In the genomic region with DNA sequence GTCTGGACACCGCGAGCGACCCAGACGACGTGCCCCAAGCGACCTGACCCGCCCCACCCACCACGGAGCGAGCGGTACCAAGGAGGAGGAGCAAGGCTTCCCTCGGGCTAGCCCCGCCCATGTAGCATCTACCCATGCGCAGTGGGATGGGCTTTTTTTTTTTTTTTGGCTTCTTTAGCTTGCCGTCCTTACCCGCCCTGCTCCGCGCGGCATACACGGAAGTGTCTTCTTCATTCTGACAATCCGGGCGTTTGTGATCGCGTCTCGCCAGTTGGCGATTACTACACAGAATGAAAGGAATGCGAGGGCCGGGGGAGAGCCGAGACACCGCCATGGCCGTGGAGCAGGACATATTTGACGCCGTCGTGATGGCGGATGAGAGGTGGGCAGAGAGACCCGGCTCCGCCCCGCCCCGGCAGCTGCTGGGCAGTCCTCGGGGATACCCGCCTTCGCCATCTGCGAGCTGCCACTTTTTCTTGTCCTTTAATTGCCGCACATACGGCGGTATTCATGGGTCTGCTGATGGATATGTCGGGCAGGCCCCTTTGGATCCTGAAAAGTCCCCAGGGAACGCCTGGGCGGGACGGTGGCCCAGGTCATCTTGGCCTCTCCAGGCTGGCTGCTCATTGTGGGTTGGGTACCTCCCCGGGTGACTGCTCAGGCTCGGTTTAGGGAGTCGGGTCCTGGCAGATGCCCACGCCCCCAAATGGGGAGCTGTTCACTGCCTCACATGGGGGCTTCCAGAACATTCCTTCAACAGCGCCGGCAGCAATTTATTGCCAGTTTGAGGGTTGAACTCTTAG, we compare ENCODE assay signal across 8 mouse cellular contexts. TPM values are rescaled to one million over a fixed set of nuclear protein-coding genes. Genes with fewer than 3 reads are reported as not detected.
DNase-seq lines count a peak whose midpoint lies in the region; ATAC-seq and TF ChIP-seq lines count a peak whose summit lies in the region.

A gene (plus strand): TSS at position 153 of the 803 bp plus-strand sequence.

- peak within 1 kb of the TSS; percentile 82 for H3K9ac ChIP-seq in kidney, embryonic 15.5 days
- H3K9ac ChIP-seq in liver, embryonic 11.5 days (ENCODE audit: low read depth, low read length) = peak within 1 kb of the TSS; percentile 84
- peak within 1 kb of the TSS; percentile 68 for H3K9ac ChIP-seq in stomach, embryonic 14.5 days (replicated peaks; ENCODE audit: low read depth, low read length)

- peak within 1 kb of the TSS; percentile 71 for H3K27ac ChIP-seq in bone marrow macrophage, adult 2 months (ENCODE audit: insufficient read depth, low read depth, low read length)
- peak within 1 kb of the TSS; percentile 72 for H3K27ac ChIP-seq in embryonic fibroblast, embryonic 13.5 days (ENCODE audit: insufficient read depth, low read length)
- H3K27ac ChIP-seq in kidney, embryonic 15.5 days = peak within 1 kb of the TSS; percentile 73
- peak within 1 kb of the TSS; percentile 48; the same call in 1 of the 2 replicates for H3K27ac ChIP-seq in liver, embryonic 11.5 days (ENCODE audit: low read depth, low read length)
- peak within 1 kb of the TSS; percentile 63; the same call in 1 of the 2 replicates for H3K27ac ChIP-seq in stomach, embryonic 14.5 days (ENCODE audit: low read length)

- H3K79me2 ChIP-seq in C2C12 (ENCODE audit: control insufficient read depth, insufficient read depth) = peaks cover 19% of the 10 kb centered on the region

- no peak for TF ChIP-seq CTCF in C2C12 (IDR thresholded peaks at IDR 0.05; ENCODE audit: control insufficient read depth, insufficient read depth, insufficient read length)
- TF ChIP-seq CTCF in bone marrow macrophage, adult 2 months (IDR thresholded peaks at IDR 0.05; ENCODE audit: low read depth, low read length) = no peak
- no peak for TF ChIP-seq CTCF in embryonic fibroblast, embryonic 13.5 days (IDR thresholded peaks at IDR 0.05; ENCODE audit: borderline replicate concordance, insufficient read depth, low read length)

- TF ChIP-seq POLR2A in bone marrow macrophage, adult 2 months (IDR thresholded peaks at IDR 0.05; ENCODE audit: borderline replicate concordance, low read depth, low read length) = no peak
- TF ChIP-seq POLR2A in embryonic fibroblast, embryonic 13.5 days (IDR thresholded peaks at IDR 0.05; ENCODE audit: low read depth, low read length) = peak; percentile 80

- H3K4me3 ChIP-seq in C2C12 (ENCODE audit: insufficient read depth, poor library complexity, severe bottlenecking) = peak within 1 kb of the TSS; percentile 56
- H3K4me3 ChIP-seq in bone marrow macrophage, adult 2 months (ENCODE audit: insufficient read depth, low read length) = peak within 1 kb of the TSS; percentile 89
- H3K4me3 ChIP-seq in embryonic fibroblast, embryonic 13.5 days (ENCODE audit: insufficient read depth, low read length) = peak within 1 kb of the TSS; percentile 65
- peak within 1 kb of the TSS; percentile 78 for H3K4me3 ChIP-seq in kidney, embryonic 15.5 days (replicated peaks)
- H3K4me3 ChIP-seq in liver, embryonic 11.5 days (ENCODE audit: low read depth, low read length) = peak within 1 kb of the TSS; percentile 92
- peak within 1 kb of the TSS; percentile 89 for H3K4me3 ChIP-seq in stomach, embryonic 14.5 days (ENCODE audit: low read depth, low read length)

- under 1% methylated on average over 55 of the region's 55 CpGs for WGBS in kidney, embryonic 15.5 days
- WGBS in liver, embryonic 11.5 days = under 1% methylated on average over 55 of the region's 55 CpGs
- WGBS in stomach, embryonic 14.5 days = under 1% methylated on average over 55 of the region's 55 CpGs

- no peaks in the 10 kb centered on the region for H3K79me3 ChIP-seq in C2C12 (ENCODE audit: low read depth)

- H3K36me3 ChIP-seq in C2C12 (ENCODE audit: control insufficient read depth, insufficient read depth) = peaks cover 12% of the 10 kb centered on the region
- peaks cover 28% of the 10 kb centered on the region for H3K36me3 ChIP-seq in kidney, embryonic 15.5 days
- H3K36me3 ChIP-seq in liver, embryonic 11.5 days (ENCODE audit: control insufficient read depth, insufficient read depth, low read length) = peaks cover 9% of the 10 kb centered on the region; the same call in 1 of the 2 replicates
- H3K36me3 ChIP-seq in stomach, embryonic 14.5 days (ENCODE audit: control insufficient read depth, insufficient read depth, low read length) = peaks cover 9% of the 10 kb centered on the region

- peak within 1 kb of the TSS; percentile 87 for H3K4me2 ChIP-seq in kidney, embryonic 15.5 days
- peak within 1 kb of the TSS; percentile 91 for H3K4me2 ChIP-seq in liver, embryonic 11.5 days
- H3K4me2 ChIP-seq in stomach, embryonic 14.5 days (replicated peaks; ENCODE audit: low read depth, low read length) = peak within 1 kb of the TSS; percentile 85

- no peaks in the 10 kb centered on the region for H3K27me3 ChIP-seq in C2C12 (ENCODE audit: control insufficient read depth, insufficient read depth, insufficient read length)
- no peaks in the 10 kb centered on the region for H3K27me3 ChIP-seq in kidney, embryonic 15.5 days
- no peaks in the 10 kb centered on the region for H3K27me3 ChIP-seq in liver, embryonic 11.5 days (replicated peaks; ENCODE audit: control insufficient read depth, insufficient read depth, low read length)
- no peaks in the 10 kb centered on the region for H3K27me3 ChIP-seq in stomach, embryonic 14.5 days (ENCODE audit: control insufficient read depth, insufficient read depth, low read length)

- peak within 1 kb of the TSS; percentile 72 for H3ac ChIP-seq in C2C12 (ENCODE audit: control insufficient read depth, insufficient read length, low read depth)

- ATAC-seq in kidney, embryonic 15.5 days (replicated peaks; ENCODE audit: low FRiP score) = peak; percentile 95
- peak; percentile 94 for ATAC-seq in liver, embryonic 11.5 days (replicated peaks; ENCODE audit: low FRiP score)
- peak; percentile 94 for ATAC-seq in stomach, embryonic 14.5 days (ENCODE audit: insufficient number of reproducible peaks, insufficient read depth, low FRiP score, low read depth)

- peak; percentile 92 to 93 for DNase-seq in heart, adult 9 months (ENCODE audit: low spot score in 2 of 2)
- DNase-seq in liver, embryonic 11.5 days (ENCODE audit: low spot score) = peak; percentile 95
- DNase-seq in naive thymus-derived CD4-positive, alpha-beta T cell, adult 2 months (ENCODE audit: low read depth) = peak; percentile 97

- no peaks in the 10 kb centered on the region for H3K9me3 ChIP-seq in kidney, embryonic 15.5 days (replicated peaks)
- no peaks in the 10 kb centered on the region for H3K9me3 ChIP-seq in liver, embryonic 11.5 days (ENCODE audit: control insufficient read depth, low read length)
- no peaks in the 10 kb centered on the region for H3K9me3 ChIP-seq in stomach, embryonic 14.5 days (ENCODE audit: control insufficient read depth, low read depth, low read length)

- H3K4me1 ChIP-seq in bone marrow macrophage, adult 2 months (ENCODE audit: control insufficient read depth, insufficient read depth, low read length) = peaks cover 9% of the 10 kb centered on the region
- peaks cover 7% of the 10 kb centered on the region for H3K4me1 ChIP-seq in embryonic fibroblast, embryonic 13.5 days (ENCODE audit: control insufficient read depth, insufficient read depth, low read length)
- H3K4me1 ChIP-seq in kidney, embryonic 15.5 days = peaks cover 16% of the 10 kb centered on the region
- peaks cover 8% of the 10 kb centered on the region for H3K4me1 ChIP-seq in liver, embryonic 11.5 days (replicated peaks; ENCODE audit: control insufficient read depth, insufficient read depth, low read length)
- H3K4me1 ChIP-seq in stomach, embryonic 14.5 days (ENCODE audit: control insufficient read depth, insufficient read depth, low read length) = peaks cover 9% of the 10 kb centered on the region; the same call in 1 of the 2 replicates

TF ChIP-seq in C2C12, 6 proteins besides CTCF, POLR2A, EP300 and RAD21:
- TF ChIP-seq MAX (IDR thresholded peaks at IDR 0.05) (no peak), CEBPB (IDR thresholded peaks at IDR 0.05; ENCODE audit: low read depth) (no peak), MYOD1 (IDR thresholded peaks at IDR 0.05; ENCODE audit: control insufficient read depth, insufficient read length, low read depth) (no peak)

RNA-seq across cellular contexts. Expression of the gene that starts here (rescaled TPM):
- polyA plus RNA-seq in C2C12 (2012; fragmentation: generic; extraction: Trizol) = 13.5 TPM
- polyA plus RNA-seq in bone marrow macrophage, adult 2 months (2012; ENCODE audit: insufficient read depth, insufficient read length, missing spikeins) = 21.5 and 30.3 TPM in 2 replicates
- polyA plus RNA-seq in embryonic fibroblast, embryonic 13.5 days (2011; ENCODE audit: insufficient read length, low read depth, missing spikeins) = 21.2 and 25.5 TPM in 2 replicates
- 25.8 and 27.9 TPM in 2 replicates for polyA plus RNA-seq in kidney, embryonic 15.5 days (2015; fragmentation: Nextera tagmentation; extraction: Ambion mirVana)
- polyA plus RNA-seq in liver, embryonic 11.5 days (2014; fragmentation: Nextera tagmentation; extraction: Ambion mirVana) = 16.2 and 20.9 TPM in 2 replicates
- polyA plus RNA-seq in stomach, embryonic 14.5 days (2014; fragmentation: Nextera tagmentation; extraction: Ambion mirVana) = 23.7 and 25.8 TPM in 2 replicates

Comparison
In these comparisons a context has a peak if more than half of its experiments do, and no peak if none do; other contexts are left out.
1. Peak in every context shown above with its lines: DNase-seq, ATAC-seq, H3K4me3 ChIP-seq and H3K27ac ChIP-seq.